Mouse (Mus musculus): ENCODE results near the gene Fam98b.
A peak's percentile ranks its signal among the peaks of the same experiment; 100 is the strongest.

The Fam98b gene

GRCm38 (mm10) chr2:117249255-117250000, at the start of gene Fam98b:
Gene Fam98b (plus strand): TSS chr2:117249739.
- peak; percentile 88 to 98 for DNase-seq (ENCODE audit: inconsistent age in 2 of 2, low spot score in 1 of 2)

- no peak for DNase-seq (ENCODE audit: inconsistent age in 2 of 2, low spot score in 1 of 2)
Measured at GRCm38 (mm10) chr2:117200869-117201338, 48.6 kb upstream of the Fam98b start.

DNA sequence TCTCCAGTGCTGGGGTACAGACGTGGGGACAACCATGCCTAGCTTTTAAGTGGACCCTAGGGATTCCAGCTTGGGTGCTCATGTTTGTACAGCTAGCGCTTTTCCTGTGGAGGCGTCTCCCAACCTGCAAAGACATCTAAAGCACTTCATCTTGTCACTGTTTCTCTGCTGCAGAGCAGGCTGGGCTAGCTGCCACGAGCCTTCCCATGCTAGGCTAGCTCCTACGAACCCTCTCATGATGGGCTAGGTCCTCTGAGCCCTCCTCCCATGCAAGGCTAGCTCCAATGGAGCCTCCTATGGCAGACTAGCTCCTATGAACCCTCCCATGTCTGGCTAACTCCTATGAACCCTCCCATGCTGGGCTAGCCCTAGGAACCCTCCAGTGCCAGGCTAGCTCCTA, 46.2 kb upstream of the Fam98b start:
- no peak for DNase-seq (ENCODE audit: inconsistent age in 2 of 2, low spot score in 1 of 2)

DNA sequence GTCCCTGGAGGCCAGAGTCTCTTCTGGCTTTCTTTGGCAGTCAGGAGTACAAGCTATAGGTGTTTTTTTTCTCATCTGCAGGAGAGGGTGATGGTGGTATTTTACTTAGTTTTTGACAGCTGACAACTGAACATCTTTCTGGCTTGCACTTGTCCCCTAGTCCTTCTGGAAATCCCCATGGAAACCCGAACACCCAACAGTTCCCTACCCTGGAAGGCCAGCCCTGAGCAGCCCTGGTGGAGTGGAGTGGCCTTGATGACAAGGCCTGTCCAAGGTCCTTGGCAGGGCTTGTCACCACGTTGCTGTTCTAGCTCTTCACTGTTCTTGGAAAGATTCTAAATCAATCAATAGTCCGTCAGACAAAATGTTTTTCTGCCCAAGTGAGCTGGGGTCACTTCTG, 45.0 kb upstream of the Fam98b start:
- DNase-seq (ENCODE audit: inconsistent age in 2 of 2, low spot score in 1 of 2), result peak; percentile 84 to 92

- DNase-seq (ENCODE audit: inconsistent age in 2 of 2, low spot score in 1 of 2), result peak; percentile 43 to 82
Measured at GRCm38 (mm10) chr2:117205066-117205465, 44.5 kb upstream of the Fam98b start.

- DNase-seq (ENCODE audit: inconsistent age in 2 of 2, low spot score in 1 of 2), result peak; percentile 55 to 79
Measured at GRCm38 (mm10) chr2:117210416-117211085, 39.0 kb upstream of the Fam98b start.

DNA sequence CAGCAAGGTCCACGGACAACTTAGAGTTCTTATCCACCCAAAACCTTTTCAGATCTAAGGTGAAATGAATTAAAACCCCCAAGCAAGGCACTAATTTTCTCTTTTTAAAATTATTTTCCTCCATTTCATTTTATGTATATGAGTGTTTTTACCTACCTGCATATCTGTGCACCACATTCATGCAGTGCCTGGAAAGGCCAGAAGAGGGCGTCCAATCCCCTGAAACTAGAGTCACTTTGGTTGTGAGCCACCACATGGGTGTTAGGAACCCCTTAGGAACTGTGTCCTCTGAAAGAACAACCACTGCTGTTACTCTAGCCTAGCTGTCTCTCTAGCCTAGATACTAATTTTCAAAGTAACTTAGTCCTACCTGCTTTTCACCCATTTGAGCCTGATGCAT, 33.4 kb upstream of the Fam98b start:
- DNase-seq (ENCODE audit: inconsistent age in 2 of 2, low spot score in 1 of 2), result no peak

DNA sequence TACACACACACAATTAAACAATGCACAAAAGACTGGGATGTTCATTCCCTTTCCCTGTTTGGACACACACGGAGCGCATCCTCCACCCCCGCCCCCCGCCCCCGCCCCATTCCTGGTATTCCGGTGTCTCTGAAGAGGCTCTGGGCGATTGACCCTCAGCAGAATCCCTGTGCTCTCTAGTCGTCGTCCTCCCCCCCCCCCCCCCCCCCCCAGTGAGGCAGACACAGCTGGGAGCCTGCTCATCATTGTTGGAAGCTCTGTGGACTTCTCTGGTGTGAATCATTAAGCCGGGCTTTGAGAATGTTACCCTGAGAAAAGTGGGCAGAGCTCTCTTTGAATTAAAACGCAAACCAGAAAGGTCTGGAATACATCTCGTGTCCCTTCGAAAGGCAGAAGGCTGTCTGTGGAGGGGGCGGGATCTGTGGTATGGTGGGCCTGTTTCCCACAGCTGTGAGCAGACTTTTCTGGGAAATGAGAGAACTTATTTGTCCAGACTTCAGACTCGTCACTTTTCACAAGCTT, 31.8 kb upstream of the Fam98b start:
- DNase-seq (ENCODE audit: inconsistent age in 2 of 2, low spot score in 1 of 2), result no peak

DNA sequence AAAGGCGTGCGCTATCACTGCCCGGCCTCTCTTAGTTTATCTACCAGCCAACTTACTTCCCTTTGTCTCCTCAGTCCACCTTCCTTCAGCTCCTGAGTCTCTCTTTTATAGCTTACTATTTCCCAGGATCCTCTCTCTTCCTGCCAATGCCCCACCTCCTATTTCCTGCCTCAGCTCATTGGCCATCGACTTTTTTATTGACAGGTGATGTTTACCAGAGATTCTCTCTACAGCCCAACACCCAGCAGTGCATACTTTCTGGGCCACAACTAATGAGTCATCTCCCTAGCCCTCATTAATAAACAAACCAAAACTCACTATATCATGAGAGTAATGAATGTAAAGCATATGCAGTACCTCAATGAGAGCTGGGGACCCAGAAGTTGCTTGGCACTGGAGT, 30.0 kb upstream of the Fam98b start:
- no peak for DNase-seq (ENCODE audit: inconsistent age in 2 of 2, low spot score in 1 of 2)

- DNase-seq (ENCODE audit: inconsistent age in 2 of 2, low spot score in 1 of 2), result no peak
Measured at GRCm38 (mm10) chr2:117222651-117223050, 26.9 kb upstream of the Fam98b start.

- DNase-seq (ENCODE audit: inconsistent age in 2 of 2, low spot score in 1 of 2), result no peak
Measured at GRCm38 (mm10) chr2:117228601-117229125, 20.9 kb upstream of the Fam98b start.

DNA sequence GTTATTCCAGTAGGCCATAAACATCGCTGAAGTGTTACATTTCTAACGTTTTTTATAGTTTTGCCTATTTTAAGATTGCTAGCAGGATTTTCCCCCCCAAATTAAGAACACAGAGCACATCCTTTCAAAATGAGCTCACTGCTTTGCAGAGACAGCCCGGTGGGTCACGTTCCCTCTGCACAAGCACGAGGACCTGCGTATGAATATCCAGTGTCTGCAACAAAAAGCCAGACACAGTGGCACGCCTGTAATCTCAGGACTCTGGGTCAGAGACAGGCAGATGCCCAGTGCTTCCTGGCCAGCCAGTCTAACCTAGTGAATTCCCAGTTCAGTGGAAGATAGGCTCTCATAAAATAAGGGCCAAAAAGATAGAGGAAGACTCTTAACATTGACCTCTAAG, 19.3 kb upstream of the Fam98b start:
- DNase-seq (ENCODE audit: inconsistent age in 2 of 2, low spot score in 1 of 2), result no peak

DNA sequence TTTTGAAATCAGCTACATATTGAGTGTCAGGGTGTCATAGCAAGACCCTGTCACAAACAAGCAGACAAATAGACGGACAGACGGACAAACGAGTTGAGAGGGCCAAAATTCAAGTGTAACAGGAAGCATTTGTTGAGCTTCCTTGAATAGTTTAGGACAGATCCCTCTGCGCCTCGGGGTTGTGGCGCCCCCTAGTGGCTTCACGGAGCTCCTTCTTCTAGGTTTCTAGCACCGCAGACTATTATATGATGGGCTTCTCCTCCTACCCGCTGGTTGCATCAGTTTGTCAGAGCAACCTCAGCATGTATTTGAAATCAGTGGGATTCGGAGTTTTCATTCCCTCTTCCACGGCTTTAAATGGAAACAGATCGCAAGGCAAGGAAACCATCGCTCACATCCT, 18.3 kb upstream of the Fam98b start:
- peak; percentile 84 to 94 for DNase-seq (ENCODE audit: inconsistent age in 2 of 2, low spot score in 1 of 2)

GRCm38 (mm10) chr2:117241953-117242352, 7.6 kb upstream of the Fam98b start:
- no peak for DNase-seq (ENCODE audit: inconsistent age in 2 of 2, low spot score in 1 of 2)

GRCm38 (mm10) chr2:117250001-117250510, 517 bp downstream of the Fam98b start:
- no peak for DNase-seq (ENCODE audit: inconsistent age in 2 of 2, low spot score in 1 of 2)

GRCm38 (mm10) chr2:117255415-117255814, 5.9 kb downstream of the Fam98b start:
- DNase-seq (ENCODE audit: inconsistent age in 2 of 2, low spot score in 1 of 2), result no peak

- no peak for DNase-seq (ENCODE audit: inconsistent age in 2 of 2, low spot score in 1 of 2)
Measured at GRCm38 (mm10) chr2:117257617-117258016, 8.1 kb downstream of the Fam98b start.

DNA sequence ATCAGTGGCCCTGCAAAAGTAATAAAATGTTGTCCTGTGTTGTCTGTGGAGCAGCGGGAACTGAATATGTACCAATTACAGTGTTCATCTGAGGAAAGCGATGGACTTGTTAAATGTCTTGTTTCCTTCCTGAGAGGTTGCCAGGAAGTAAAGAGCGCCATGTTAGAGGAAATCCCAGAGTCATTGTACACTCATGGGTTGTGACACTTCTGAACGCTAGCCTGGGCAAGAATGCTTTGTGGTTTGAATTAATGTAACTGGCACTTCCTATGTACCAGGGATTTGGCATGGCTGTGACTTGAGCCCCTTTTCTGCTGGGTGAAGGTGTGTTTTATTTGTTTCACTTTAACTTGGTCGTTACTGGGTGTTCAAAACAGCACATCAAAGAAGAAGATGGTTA, 12.6 kb downstream of the Fam98b start:
- no peak for DNase-seq (ENCODE audit: inconsistent age in 2 of 2, low spot score in 1 of 2)

GRCm38 (mm10) chr2:117263786-117264408, 14.4 kb downstream of the Fam98b start:
- DNase-seq (ENCODE audit: inconsistent age in 2 of 2, low spot score in 1 of 2), result peak; percentile 51 to 84

- DNase-seq (ENCODE audit: inconsistent age in 2 of 2, low spot score in 1 of 2), result no peak
Measured at GRCm38 (mm10) chr2:117288291-117288690, 38.8 kb downstream of the Fam98b start.

Measured in adrenal gland, adult (tissue).